Comparison of ENCODE assay signal across 14 mouse cellular contexts in genomic region chr6:116383582-116383981, GRCm38 (mm10). TPM values are rescaled to one million over a fixed set of nuclear protein-coding genes. Genes with fewer than 3 reads are reported as not detected.
A peak's percentile ranks its signal among the peaks of the same experiment; 100 is the strongest.
DNase-seq lines count a peak whose midpoint lies in the region; ATAC-seq and TF ChIP-seq lines count a peak whose summit lies in the region.
"Had no signal": no experiment of that assay in that cellular context is flagged by ENCODE, and none has a peak within 500 bp of the region (broad histone marks: within the 10 kb centered on the region; RNA-seq: fewer than 3 reads in every experiment).

No protein-coding gene starts in this region.

- H3K27ac ChIP-seq in midbrain, embryonic 14.5 days (replicated peaks; ENCODE audit: low read depth, low read length): peak overlapping the region; percentile 55
- no peak overlapping the region for H3K27ac ChIP-seq in midbrain, embryonic 11.5 days (ENCODE audit: low read depth, low read length)
- no peak overlapping the region for H3K27ac ChIP-seq in midbrain, postnatal 0 days (ENCODE audit: low read depth, low read length)
- H3K27ac ChIP-seq: forebrain, embryonic 10.5 days; liver, embryonic 13.5 days had no signal

- H3K4me1 ChIP-seq in midbrain, embryonic 14.5 days (ENCODE audit: control insufficient read depth, insufficient read depth, low read length): peaks cover 27% of the 10 kb centered on the region
- peaks cover 14% of the 10 kb centered on the region for H3K4me1 ChIP-seq in midbrain, embryonic 11.5 days (ENCODE audit: control insufficient read depth, insufficient read depth, low read length)
- peaks cover 10% of the 10 kb centered on the region; the same call in 1 of the 2 replicates for H3K4me1 ChIP-seq in midbrain, postnatal 0 days (ENCODE audit: insufficient read depth, low read length)

- H3K9ac ChIP-seq in midbrain, embryonic 14.5 days (replicated peaks; ENCODE audit: low read length): no peak overlapping the region
- no peak overlapping the region for H3K9ac ChIP-seq in midbrain, embryonic 11.5 days (ENCODE audit: low read length)
- H3K9ac ChIP-seq in midbrain, postnatal 0 days (replicated peaks; ENCODE audit: low read length, poor library complexity, severe bottlenecking): no peak overlapping the region
- H3K9ac ChIP-seq: heart, embryonic 12.5 days; liver, embryonic 13.5 days had no signal

- peak overlapping the region; percentile 19 for H3K4me2 ChIP-seq in midbrain, embryonic 14.5 days (ENCODE audit: low read length)
- no peak overlapping the region for H3K4me2 ChIP-seq in midbrain, embryonic 11.5 days
- no peak overlapping the region for H3K4me2 ChIP-seq in midbrain, postnatal 0 days (ENCODE audit: low read depth, low read length, poor library complexity, severe bottlenecking)
- H3K4me2 ChIP-seq: heart, embryonic 12.5 days; liver, embryonic 13.5 days had no signal

- ATAC-seq in midbrain, embryonic 14.5 days (ENCODE audit: low FRiP score, low TSS enrichment): no peak; the same call in 1 of the 2 replicates
- ATAC-seq in midbrain, embryonic 11.5 days (ENCODE audit: low FRiP score): no peak
- ATAC-seq in midbrain, postnatal 0 days (ENCODE audit: low FRiP score): no peak

- H3K36me3 ChIP-seq in midbrain, embryonic 14.5 days (ENCODE audit: control insufficient read depth, insufficient read depth, low read length): no peaks in the 10 kb centered on the region
- H3K36me3 ChIP-seq in midbrain, embryonic 11.5 days (ENCODE audit: control insufficient read depth, insufficient read depth, low read length): no peaks in the 10 kb centered on the region
- no peaks in the 10 kb centered on the region for H3K36me3 ChIP-seq in midbrain, postnatal 0 days (ENCODE audit: insufficient read depth, low read length)
- H3K36me3 ChIP-seq: heart, embryonic 12.5 days had no signal

- no peaks in the 10 kb centered on the region for H3K27me3 ChIP-seq in midbrain, embryonic 14.5 days (ENCODE audit: control insufficient read depth, insufficient read depth, low read length)
- no peaks in the 10 kb centered on the region for H3K27me3 ChIP-seq in midbrain, embryonic 11.5 days (ENCODE audit: control insufficient read depth, insufficient read depth, low read length)
- no peaks in the 10 kb centered on the region for H3K27me3 ChIP-seq in midbrain, postnatal 0 days (ENCODE audit: insufficient read depth, low read length)
- H3K27me3 ChIP-seq: heart, embryonic 12.5 days; liver, embryonic 13.5 days had no signal

- no peak for TF ChIP-seq CTCF in midbrain, postnatal 0 days (IDR thresholded peaks at IDR 0.05)

- peak; percentile 59 to 65 for DNase-seq in cerebellum, postnatal 10 days
- DNase-seq in cerebellum, adult 18-20 months: no peak
- DNase-seq in kidney, adult 11 months: peak; percentile 26
- DNase-seq in kidney, adult 18-20 months: no peak
- DNase-seq in midbrain, embryonic 14.5 days: peak; percentile 71
- no peak for DNase-seq in midbrain, embryonic 11.5 days (ENCODE audit: low spot score, missing footprints)
- DNase-seq in midbrain, postnatal 0 days (ENCODE audit: low spot score): peak; percentile 70
- no peak for DNase-seq in adrenal gland, postnatal 25 days
- DNase-seq: cerebellum, adult 2 months; gastrocnemius, postnatal 10 days; liver, embryonic 13.5 days; right cerebral cortex, adult 18-20 months had no signal

- H3K9me3 ChIP-seq in midbrain, embryonic 14.5 days (ENCODE audit: control insufficient read depth, low read length): no peaks in the 10 kb centered on the region
- no peaks in the 10 kb centered on the region for H3K9me3 ChIP-seq in midbrain, embryonic 11.5 days (ENCODE audit: control insufficient read depth, low read length)
- H3K9me3 ChIP-seq in midbrain, postnatal 0 days (ENCODE audit: low read length): no peaks in the 10 kb centered on the region
- H3K9me3 ChIP-seq: forebrain, embryonic 10.5 days; heart, embryonic 12.5 days; liver, embryonic 13.5 days had no signal

- WGBS in midbrain, embryonic 14.5 days: 36% methylated on average over 10 of the region's 10 CpGs
- WGBS in midbrain, embryonic 11.5 days: 81% methylated on average over 10 of the region's 10 CpGs
- 47% methylated on average over 10 of the region's 10 CpGs for WGBS in midbrain, postnatal 0 days

- no peak overlapping the region for H3K4me3 ChIP-seq in midbrain, embryonic 14.5 days (replicated peaks; ENCODE audit: low read depth, low read length)
- H3K4me3 ChIP-seq in midbrain, embryonic 11.5 days (ENCODE audit: low read depth, low read length): no peak overlapping the region
- no peak overlapping the region for H3K4me3 ChIP-seq in midbrain, postnatal 0 days (ENCODE audit: low read depth, low read length)
- H3K4me3 ChIP-seq: forebrain, embryonic 10.5 days; heart, embryonic 12.5 days; liver, embryonic 13.5 days had no signal

RNA-seq across cellular contexts. Expression of gene March8, which starts 45.8 kb away (rescaled TPM):
- 78.2 and 81.0 TPM in 2 replicates for polyA plus RNA-seq in midbrain, embryonic 14.5 days (2014; fragmentation: Nextera tagmentation; extraction: Ambion mirVana)
- 35.3 and 37.4 TPM in 2 replicates for polyA plus RNA-seq in midbrain, embryonic 11.5 days (2014; fragmentation: Nextera tagmentation; extraction: Ambion mirVana)
- 90.9 and 120 TPM in 2 replicates for total RNA-seq in midbrain, postnatal 0 days (2014; rRNA removed)
- 34.2 and 38.2 TPM in 2 replicates for polyA plus RNA-seq in midbrain, postnatal 0 days (2015; fragmentation: Nextera tagmentation; extraction: Ambion mirVana)
- 65.2 and 78.1 TPM in 2 replicates for total RNA-seq in adrenal gland, postnatal 25 days (2021)

Comparison
In these comparisons a context has a peak if more than half of its experiments do, and no peak if none do; other contexts are left out.
1. DNase-seq: peak in cerebellum, postnatal 10 days (2 of 2), kidney, adult 11 months (single experiment), midbrain, embryonic 14.5 days (single experiment) and midbrain, postnatal 0 days (single experiment); none in cerebellum, adult 18-20 months (0 of 2), kidney, adult 18-20 months (single experiment), midbrain, embryonic 11.5 days (single experiment) and adrenal gland, postnatal 25 days (single experiment).